Mouse (Mus musculus) lung, postnatal 0 days (tissue): ENCODE data around the gene Qdpr.

Source experiments
- CTCF ChIP-seq: IDR thresholded peaks from 2 replicates; pipeline ENCODE4 v1.5.1; 2016; ENCODE audit warnings: antibody characterized with exemption, mild to moderate bottlenecking
- EP300 ChIP-seq: IDR thresholded peaks from 2 replicates; pipeline ENCODE4 v1.6.1; 2016; ENCODE audit warnings: antibody characterized with exemption, mild to moderate bottlenecking, control low read depth

DNA sequence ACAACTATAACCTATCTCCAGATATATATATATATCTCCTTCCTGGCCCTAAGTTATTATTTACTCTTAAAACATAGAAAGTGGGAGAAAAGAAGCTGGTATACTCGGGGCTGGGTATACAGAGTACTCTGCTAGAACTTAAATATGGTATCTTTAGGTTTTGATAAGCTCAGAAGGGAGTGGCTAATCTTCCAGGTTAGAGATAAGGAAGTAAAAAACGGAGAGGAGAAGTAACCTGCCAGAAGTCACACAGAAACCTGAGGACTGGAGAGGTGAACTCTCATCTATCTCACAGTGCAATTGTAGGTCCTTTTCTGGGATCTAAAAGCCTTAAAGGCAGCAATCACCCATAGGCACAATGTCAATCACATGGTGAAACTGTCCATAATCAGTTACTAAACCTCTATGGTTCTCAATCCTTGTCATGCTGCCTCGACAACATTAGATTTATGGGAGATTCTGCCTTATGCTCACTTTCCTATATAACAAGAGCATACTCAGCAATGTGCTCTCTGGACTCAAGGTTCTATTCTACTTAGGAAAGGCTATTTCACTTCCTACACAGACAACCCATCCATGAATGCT is 32.1 kb downstream of the Qdpr start:
- TF ChIP-seq EP300 = no peak
- no peak for TF ChIP-seq CTCF
